Mouse (Mus musculus) adrenal gland, adult 2 months (tissue): ENCODE measurements around the gene Tagap. TPM values are rescaled to one million over a fixed set of nuclear protein-coding genes. Genes with fewer than 3 reads are reported as not detected.
A peak's percentile ranks its signal among the peaks of the same experiment; 100 is the strongest.

Source experiments
- DNase-seq: peaks from one replicate; pipeline ENCODE4 v3.0.0; 2021
- long read RNA-seq: library from polyadenylated mRNA; stranded (forward); transcript quantifications from one replicate; pipeline ENCODE4 v2.0.0, GENCODE M21; 2021
- polyA plus RNA-seq: library from polyadenylated mRNA; depleted of rRNA; stranded (reverse); fragments of >200 nt; gene quantifications from 2 replicates; pipeline ENCODE4 v1.2.3, GENCODE M21; 2012; rRNA removed
- total RNA-seq, 2 experiments: library from RNA; stranded (reverse); gene quantifications; 2 replicates each; pipeline ENCODE4 v1.2.3; 2021

Gene Tagap
- total RNA-seq (1 to 10 TPM; 4.5 to 5.9 TPM), polyA plus RNA-seq (0.69 and 1.1 TPM in 2 replicates)
- long read RNA-seq, partial matches to known transcripts, result 0 of 2 reads
- long read RNA-seq, other reads (novel, unspliced or antisense), result 1 of 2 reads

DNA sequence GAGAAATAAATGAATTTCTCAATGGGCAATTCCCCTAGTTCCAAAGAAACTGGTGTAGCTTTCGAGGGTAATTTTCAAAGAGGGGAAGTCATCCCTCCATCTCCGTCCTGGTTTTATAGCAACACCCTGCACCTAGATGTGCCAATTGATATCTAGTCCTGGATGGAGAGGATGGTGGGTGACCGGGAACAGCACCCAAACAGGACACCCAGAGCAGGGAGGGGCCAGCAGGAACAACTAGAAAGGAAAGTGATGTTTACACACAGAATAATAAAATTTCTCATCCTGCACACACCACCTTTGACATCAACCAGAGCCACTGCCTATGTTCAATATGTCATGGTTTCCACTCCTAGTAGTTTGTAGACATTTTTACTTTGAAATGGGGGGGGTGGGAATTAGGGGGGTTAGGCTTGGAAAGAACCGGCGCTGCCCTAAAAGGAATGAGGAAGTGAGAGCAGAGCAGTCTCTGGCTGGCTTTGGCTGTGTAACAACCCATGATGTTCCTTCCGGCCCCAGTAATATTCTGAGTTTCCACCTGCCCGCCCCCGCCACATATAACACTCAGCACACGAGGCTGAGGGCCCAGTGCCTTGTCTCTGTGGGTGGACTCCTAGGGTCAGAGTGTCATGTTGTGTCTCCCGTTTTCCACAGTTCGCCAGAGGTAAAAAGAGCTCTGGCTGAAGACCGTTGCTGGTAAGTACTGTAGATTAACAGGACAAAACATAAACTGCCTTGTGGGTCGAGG is at the start of gene Tagap:
Gene Tagap, plus strand, starts transcription at position 588 of the 748 bp plus-strand sequence.
- no peak for DNase-seq

DNA sequence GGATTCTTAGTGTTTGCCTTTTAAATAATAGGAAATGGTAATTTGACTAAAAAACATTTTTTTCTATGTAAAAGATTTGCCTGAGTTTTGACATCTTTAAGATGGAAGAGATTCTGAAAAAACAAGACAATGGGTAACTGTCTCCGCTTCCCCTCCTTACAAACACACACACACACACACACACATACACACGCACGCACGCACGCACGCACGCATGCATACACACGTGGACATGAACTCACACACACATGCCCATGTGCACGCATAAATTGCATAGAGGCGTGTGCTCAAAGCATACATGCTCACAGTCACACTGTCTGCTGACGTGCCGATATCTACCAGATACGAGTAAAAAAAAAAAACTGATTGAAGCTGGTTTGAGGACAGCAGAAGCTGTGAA is 49.3 kb upstream of the Tagap start:
- DNase-seq, result no peak

DNA sequence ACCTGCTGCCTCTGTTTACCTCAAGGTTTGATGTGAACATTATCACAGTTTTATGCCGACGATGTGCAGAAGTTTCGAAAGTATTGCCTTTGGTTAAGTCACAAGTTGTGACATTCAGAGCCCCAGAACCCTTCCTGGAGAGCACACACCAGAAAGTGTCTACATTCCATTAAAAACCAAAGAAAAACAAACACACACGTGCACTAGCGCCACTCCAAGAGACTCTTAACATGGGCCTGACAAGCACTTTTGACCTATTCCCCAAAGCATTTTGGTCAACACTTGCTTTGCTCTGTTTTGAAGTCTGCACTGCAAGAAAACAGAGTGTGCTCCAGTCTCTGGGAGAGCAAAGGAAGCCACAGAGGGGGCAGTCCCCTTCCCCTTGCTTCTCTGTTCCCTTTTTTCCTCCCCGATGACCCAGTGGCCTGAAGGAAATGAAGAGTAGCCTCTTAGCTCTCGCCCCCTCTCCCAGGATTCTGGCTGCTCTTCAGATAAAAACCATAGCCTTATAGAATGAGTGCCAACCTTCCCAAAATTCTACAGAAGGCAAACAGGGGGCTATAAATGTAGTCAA is 48.5 kb upstream of the Tagap start:
- DNase-seq, result no peak

DNA sequence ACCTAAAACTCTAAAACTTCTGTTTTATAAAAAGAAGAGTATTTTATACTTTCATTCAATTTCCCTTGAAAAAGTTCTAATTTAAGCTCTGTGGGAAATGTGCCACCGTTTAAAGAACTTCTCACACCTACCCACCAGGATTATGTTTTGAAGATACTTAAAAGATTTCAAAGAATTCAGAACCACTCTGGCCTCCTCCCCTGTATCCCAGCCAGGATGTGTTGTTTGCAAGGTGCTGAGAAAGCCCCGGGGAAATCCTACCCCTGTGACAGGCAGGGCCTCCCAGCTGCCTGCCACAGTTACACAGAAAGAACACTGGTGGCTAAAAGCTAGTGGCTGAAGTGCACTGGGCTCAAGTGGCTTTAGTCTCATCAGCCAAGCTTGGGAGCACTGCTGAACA is 47.9 kb upstream of the Tagap start:
- no peak for DNase-seq

DNA sequence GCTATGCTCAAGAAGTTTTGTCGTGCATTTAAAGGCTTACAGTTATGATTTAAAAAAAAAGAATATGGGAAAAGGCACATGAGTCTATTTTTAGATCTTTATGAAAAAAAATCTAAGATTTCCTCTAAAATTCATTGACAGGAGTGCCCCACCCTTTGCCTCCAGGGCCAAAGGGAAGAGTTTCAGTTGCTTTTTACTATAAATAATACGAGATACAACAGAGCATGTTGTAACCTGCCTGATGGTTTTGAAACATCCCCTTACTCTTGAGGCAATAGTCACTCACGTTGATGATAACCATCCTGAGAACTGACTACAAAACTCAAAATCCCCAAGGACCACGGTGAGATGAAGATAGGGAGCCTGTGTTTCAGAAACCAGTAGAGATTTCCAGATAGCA is 46.3 kb upstream of the Tagap start:
- no peak for DNase-seq

DNA sequence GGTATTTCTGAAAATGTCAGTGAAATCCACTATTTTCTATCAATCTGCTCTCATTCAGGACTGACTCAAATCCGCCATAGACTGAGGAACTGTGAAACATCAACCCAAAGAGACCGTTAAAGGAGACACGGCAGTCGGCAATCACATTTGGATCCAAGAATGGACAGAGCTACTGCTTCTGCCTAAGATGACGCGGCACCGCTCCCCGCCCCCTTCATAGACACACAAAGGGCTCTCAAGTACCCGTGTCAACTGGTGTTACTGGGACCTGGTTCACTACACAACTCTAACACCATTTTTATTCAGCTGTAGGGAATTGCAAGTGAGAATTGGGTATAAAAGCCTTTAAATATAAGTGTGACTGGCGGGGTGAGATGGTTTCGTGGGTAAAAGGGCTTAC is 42.7 kb upstream of the Tagap start:
- DNase-seq, result no peak

DNA sequence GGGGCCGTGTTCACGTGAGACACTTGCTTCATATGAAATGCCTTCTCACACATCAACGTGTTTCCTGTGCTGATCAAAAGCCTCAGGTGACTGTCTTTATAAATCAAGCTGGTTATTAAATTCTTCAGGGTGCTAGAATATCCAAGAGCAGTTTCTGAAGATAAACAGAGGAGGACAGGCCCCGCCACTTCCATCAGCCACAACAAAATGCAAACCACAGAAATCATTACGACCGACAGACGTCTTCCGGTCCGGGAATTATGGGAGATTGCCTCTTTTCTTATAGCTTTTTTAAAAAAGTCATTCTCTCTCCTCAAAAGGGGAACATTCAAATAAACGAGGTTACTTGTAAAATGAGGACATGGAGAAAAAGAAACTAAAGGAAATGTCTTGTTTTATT is 41.2 kb upstream of the Tagap start:
- no peak for DNase-seq

DNA sequence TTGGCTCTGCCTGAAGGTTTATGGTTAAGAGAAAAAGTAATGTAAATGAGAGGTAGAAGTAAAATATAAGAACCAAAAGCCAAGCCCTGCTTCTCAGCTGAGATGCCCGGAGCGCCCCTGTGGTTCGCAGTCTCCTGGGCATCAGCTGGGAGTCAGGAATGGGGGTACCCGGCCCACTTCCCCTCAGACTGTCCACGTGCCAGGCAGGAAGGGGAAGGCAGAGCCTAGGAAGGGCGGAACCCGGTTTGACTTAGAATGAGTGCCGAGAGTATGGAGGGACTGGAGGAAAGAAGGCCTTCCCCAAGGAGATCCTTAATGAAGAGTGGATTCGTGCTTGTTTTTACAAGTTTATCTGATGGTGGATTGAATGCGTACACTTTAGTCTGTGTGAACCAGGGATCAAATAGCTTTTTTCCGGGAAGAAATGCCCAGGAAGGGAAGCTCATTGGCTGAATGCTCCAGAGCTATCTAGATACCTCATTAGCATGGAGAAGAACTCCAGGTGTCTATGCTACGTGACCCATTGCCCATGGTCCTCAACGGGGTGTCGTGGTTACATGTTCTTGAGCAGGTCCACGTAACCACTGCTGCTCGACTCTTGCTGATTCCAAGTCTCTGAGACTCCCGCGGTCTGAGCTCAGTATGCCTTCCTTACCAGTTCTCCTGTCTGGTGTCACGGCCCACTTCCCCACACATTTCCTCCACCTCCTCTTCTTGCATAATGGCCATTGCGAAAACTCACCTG is 38.6 kb upstream of the Tagap start:
- DNase-seq, result no peak

DNA sequence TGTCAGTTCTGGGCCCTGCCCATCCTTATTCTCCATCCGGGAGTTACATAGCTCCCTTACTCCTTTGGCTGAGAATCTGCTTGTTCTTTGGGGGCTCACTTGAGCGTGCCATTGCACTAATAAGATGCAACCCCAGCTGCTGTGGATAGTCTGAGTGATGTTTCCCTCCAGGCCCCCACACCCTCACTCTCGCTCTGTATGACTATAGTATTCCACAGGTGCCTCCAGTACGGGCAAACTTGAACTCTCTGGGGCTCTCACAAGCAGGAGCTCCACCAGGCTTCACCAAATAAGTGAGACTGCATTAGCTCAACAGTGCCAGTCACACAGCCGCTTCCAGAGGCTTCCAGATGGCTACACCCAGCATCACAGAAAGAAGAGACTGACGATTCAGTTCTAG is 37.5 kb upstream of the Tagap start:
- no peak for DNase-seq

DNA sequence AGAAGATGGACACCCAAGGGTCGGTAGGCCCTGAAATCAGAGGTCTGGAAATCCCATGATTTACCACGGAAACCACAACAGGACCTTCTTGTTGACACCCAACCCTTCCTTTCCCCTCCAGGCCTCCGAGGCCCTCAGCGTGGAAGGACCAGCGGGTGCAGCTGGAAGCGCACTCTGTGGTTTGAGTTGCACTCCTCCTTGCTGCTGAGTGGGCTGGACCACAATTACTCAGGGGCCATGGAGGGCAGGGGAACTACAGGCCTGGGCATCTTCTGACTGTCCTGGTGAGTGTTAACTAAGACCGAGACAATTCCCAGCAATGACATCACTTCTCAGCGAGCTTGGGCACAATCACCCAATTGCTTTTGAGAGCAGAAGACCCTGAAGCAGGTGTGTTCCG is 36.8 kb upstream of the Tagap start:
- no peak for DNase-seq

DNA sequence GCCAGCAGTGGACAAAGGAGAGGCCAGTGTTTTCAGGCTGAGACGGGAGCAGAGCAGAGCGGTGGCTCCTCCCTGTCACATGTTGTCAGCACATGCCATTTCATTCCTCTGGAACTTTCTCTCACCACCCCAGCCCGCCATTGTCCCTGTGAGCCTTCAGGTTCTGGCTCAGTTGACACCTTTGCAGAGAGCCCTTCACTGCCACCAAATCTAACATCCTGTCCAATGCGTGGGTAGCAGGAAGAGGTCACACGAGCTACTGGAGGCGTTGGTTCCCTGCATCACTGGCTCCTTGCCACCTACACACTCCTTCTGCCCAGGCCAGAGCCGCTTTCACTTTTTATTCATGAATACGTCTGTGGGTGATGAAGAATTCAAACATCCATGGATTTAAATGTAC is 33.1 kb upstream of the Tagap start:
- no peak for DNase-seq

DNA sequence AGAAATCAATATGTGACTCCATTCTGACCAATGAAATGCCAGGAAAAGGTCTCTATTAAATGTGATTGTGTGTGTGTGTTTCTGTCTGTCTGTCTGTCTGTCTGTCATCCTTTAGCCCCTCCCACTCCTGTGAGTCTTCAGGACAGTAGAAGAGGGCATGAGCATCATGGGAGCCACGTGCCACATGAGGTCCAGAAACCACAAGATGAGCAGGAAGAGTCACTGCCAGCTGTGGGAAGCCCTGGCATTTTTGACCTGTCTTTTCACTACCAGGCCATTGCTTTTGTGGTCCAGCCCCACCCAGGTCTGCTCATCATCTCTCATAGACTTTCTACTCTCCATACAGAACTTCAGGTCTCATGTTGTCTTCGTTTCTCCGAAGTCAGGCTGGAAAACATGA is 31.7 kb upstream of the Tagap start:
- no peak for DNase-seq

DNA sequence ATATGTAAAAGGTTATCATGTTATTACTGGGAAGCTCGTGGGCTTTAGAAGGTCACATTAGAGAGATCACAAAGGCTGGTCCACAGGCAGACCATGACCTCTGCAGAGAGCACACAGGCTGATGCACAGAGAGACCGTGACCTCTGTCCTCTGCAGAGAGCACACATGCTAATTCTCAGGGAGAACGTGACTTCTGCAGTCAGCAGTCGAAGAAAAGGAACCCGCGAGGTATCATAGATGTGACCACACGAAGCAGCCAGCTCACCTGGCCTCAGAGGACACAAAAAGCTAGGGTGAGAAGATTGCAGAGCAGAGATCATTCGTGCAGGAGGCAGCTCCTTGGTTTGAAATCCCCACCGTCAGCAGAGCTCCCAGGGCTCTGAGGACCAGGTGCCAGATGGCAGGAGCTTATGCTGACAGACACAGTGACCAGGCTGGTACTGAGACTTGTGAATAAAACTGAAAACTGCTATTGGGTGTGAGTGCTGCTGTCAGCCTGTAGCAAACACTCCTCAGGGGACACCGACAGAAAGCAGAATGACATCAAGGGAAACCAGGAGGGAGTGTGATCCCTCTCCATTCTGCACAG is 29.7 kb upstream of the Tagap start:
- DNase-seq, result no peak

DNA sequence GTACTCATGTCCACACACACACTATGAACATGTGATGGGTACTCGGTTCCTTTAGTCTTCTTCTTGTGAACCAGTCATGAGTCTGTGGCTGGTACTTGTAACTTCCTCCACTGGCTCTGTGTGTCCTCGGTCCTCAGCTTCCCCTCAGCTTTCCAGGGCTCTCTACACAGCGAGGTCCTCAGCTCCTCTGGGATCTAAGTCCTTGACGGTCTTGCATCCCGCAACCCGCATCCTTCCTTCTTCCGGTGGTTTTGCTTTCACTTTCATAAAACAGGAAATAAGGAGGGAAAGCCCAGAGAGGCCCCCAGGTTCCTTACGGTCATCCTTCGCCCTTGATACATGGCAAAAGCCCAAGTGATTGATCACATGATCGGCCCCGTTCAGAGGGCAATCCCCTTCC is 28.7 kb upstream of the Tagap start:
- DNase-seq, result no peak

DNA sequence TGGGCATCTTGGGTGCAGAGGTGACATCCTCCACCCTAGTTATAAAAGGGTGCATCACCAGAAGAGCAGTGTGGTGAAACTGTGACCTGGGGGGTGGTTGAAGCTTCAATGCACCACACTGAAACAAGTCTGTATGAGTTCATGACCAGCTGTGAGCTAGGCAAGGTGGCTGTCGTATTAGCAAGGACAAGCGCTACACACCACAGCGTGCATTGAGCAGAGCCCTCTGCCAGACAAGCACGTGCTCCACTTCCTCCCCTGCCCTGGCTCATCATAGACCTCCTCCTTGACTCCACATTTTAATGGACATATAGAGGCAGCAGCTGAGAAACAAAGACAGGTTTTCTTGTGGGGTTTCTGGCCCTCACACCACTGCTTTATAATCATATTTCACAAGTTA is 28.0 kb upstream of the Tagap start:
- DNase-seq, result no peak

DNA sequence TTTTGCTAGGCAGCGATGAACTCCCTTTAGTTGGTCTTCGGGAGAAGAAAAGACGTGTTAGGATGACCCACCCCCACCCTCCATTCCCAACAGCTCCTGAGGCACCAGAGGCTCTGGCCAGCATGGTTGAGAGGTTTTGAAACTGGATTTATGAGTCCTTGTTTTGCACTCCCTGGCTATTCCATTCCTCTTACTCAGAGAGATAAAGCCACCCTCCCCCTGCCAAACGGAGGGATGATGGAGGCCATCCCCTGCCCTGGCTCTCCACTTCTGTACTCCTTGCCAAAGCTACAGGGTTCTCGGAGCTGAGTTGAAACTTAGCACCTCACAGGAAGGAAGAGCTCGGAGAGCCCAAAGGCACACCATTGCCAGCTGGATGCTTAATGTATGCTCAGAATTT is 26.6 kb upstream of the Tagap start:
- peak; percentile 82 for DNase-seq

DNA sequence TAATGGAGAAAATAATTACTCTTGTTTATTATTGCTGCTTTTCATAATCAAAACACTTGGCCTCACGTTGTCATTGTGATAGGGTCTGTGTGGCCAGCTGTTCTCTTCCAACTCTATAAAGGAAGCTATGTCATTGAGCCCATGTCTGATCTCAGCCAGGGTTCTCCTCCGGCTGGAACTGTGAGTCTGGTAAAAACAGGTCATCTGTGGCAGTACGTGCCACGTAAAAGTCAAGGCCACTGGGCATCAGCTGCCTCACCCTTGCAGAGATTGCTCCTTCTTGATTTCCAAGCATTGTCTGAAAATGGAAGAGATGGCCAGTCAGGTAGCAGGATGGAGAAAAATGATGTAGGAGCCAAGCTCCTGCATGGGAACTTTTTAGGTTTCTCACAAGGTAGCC is 25.8 kb upstream of the Tagap start:
- DNase-seq, result peak; percentile 65

DNA sequence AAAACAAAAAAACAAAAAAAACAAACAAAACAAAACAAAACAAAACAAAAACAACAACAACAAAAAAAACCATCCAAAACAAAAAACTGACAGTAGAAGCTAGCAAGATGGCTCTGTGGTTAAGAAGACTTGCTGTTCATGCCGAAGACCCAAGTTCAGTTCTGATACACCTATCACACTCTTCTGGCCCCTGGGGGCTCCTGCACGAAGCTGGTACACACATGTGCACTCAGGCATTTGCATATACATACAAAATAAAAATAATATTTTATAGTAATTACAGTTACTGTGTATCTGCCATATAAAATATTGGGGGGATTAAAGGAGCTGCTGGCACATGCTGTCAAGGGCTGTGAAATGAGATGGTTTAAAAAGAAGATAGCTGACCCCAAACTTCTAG is 24.3 kb upstream of the Tagap start:
- no peak for DNase-seq

DNA sequence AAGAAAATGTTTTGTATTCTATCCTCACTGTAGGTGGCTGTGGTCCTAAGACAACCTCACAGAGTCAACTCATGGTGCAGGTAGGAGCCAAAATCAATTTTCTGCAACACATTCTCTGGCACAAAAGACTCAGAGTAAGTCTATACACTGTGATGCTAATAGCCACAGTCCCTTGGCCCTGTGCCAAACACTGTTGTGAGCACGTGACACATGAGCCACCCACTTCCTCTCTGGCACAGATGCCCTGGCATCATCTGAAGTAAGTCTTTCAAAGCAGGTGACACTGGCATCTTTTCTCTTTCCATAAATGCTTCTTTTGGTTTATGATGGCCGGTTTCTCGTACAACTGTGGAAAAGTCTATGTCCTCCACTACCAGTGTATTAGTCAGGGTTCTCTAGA is 23.4 kb upstream of the Tagap start:
- no peak for DNase-seq

DNA sequence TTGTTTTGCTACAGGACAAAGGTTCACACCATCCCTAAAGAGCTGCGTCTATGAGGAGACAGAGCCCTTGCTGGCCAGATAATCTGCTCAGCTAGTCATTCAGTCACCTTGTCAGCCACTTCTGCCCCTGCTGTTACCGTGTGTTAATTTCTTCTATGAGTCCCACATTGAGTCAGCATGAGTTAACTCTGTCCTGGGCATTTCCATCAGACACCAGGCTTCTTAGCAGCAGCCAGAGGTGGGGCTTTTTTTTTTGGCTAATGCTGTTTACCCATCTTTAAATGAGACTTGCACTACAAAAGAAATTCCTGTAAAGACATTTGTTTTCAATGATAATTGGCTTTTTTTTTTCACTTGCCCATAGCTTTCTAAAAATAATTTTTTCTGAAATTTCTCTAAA is 20.8 kb upstream of the Tagap start:
- DNase-seq, result no peak

DNA sequence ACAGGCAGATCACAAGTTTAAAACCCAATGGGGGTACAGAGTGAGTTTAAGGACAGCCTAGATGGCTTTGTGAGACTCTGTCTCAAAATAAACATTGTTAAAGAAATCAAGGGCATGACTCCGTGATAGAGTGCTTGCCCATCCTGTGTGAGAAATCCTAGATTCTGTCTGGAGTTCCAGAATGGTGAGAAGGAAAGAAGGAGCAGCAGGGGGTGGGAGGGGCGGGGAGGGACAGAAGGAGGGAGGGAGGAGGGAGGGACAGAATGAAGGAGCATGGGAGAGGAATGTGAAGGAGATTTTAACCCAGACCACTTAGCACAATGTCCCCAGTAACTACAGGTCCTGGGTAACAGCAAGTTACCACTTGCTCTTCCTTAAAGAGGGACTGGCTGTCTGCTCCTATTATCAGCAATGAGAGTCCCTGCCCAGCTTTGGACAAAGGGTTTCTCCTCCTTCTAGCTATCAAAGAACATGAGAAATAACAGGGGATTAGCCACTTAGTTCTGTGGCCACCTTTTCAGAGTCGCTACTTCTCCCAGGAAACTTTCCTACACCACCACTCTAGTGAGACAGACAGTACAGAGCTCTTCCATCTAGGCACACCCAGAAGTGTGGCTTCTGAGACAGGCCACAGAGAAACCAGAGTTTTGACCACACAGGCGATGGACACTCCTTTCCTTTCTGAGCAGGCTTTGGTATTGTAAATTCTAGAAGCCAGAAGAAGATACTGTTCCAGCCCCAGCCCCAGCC is 19.7 kb upstream of the Tagap start:
- no peak for DNase-seq

DNA sequence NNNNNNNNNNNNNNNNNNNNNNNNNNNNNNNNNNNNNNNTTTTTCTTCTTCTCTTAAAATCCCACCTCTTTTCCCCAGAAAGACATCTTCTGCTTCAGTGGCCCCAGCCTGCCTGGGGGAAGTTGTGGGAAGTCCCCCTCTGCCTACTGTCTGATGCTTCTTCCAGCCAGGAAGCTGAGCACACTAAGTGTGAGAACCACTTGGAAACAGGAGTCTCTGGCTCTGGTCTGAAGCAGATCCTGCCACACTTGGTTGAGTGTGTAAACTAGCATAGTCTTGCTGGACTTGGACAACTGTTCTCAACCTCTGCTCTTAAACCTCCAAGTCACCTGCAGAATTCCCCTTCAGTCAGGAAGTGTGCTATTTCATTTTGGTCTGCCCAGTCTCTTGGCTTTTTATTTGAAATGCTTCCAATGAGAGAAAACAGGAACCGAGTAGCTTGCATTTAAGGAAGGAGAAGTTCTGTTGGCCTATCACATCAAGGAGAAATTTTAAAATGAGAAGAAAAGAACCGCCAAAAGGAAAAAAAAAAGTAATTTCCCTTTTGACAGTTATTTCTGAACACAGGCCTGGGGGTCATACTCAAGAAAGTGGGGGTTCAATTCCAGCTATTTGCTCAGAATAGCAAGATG is 11.1 kb upstream of the Tagap start:
- DNase-seq, result no peak
